Mouse (Mus musculus): ENCODE measurements around the gene Mfsd6.

- TF ChIP-seq POLR2A (IDR thresholded peaks at IDR 0.05; ENCODE audit: insufficient read length, low read depth) (no peak), USF1 (IDR thresholded peaks at IDR 0.05; ENCODE audit: low read depth) (no peak), CEBPB (IDR thresholded peaks at IDR 0.05; ENCODE audit: insufficient read depth, poor library complexity, severe bottlenecking) (no peak), MYOD1 (IDR thresholded peaks at IDR 0.05; ENCODE audit: control insufficient read depth in 1 of 3, insufficient read length in 2 of 3, low read depth in 2 of 3) (no peak), E2F4 (IDR thresholded peaks at IDR 0.05; ENCODE audit: insufficient read depth) (no peak)
Measured at GRCm38 (mm10) chr1:52639090-52639489, 88.2 kb downstream of the Mfsd6 start.

Data from myocyte (in vitro differentiated cells).